Mouse (Mus musculus) layer of hippocampus, adult 2 months (tissue): Measurements from ENCODE around the gene Ten1. TPM values are rescaled to one million over a fixed set of nuclear protein-coding genes. Genes with fewer than 3 reads are reported as not detected.
A peak's percentile ranks its signal among the peaks of the same experiment; 100 is the strongest.

ENCODE experiments used
- DNase-seq, 2 experiments: peaks; one replicate each; pipeline ENCODE4 v3.0.0; 2022; ENCODE audit warnings: low spot score in 2 of 2
- H3K27ac ChIP-seq: fragments of 200-600 bp; 2 replicates; pipeline ENCODE4 v1.8.1; 2022
- H3K4me3 ChIP-seq: fragments of 200-600 bp; 2 replicates; pipeline ENCODE4 v1.8.1; 2022; ENCODE audit warnings: mild to moderate bottlenecking
- CTCF ChIP-seq: fragments of 200-600 bp; conservative IDR thresholded peaks from 2 replicates; pipeline ENCODE4 v1.8.1; 2022; ENCODE audit warnings: antibody characterized with exemption, mild to moderate bottlenecking, moderate library complexity
- long read RNA-seq, 2 experiments: library from polyadenylated mRNA; stranded (forward); transcript quantifications; one replicate each; pipeline ENCODE4 v2.0.0; 2021; ENCODE audit warnings: borderline mapping rate in 2 of 2
- total RNA-seq, 2 experiments: library from RNA; stranded (reverse); gene quantifications; 2 replicates each; pipeline ENCODE4 v1.2.3; 2021

Ten1 gene
- 10 to 100 TPM; 39.6 to 40.1 TPM for total RNA-seq
- long read RNA-seq, experiment 1, transcript Ten1-201 (4 exons, 902 nt), result major isoform, 15 of 15 reads
- long read RNA-seq, experiment 1, partial matches to known transcripts, result 0 of 15 reads
- long read RNA-seq, experiment 1, other reads (novel, unspliced or antisense), result 0 of 15 reads
- long read RNA-seq, experiment 2, transcript Ten1-201 (4 exons, 902 nt), result major isoform, 14 of 20 reads
- long read RNA-seq, experiment 2, partial matches to known transcripts, result 3 of 20 reads
- long read RNA-seq, experiment 2, other reads (novel, unspliced or antisense), result 2 of 20 reads

DNA sequence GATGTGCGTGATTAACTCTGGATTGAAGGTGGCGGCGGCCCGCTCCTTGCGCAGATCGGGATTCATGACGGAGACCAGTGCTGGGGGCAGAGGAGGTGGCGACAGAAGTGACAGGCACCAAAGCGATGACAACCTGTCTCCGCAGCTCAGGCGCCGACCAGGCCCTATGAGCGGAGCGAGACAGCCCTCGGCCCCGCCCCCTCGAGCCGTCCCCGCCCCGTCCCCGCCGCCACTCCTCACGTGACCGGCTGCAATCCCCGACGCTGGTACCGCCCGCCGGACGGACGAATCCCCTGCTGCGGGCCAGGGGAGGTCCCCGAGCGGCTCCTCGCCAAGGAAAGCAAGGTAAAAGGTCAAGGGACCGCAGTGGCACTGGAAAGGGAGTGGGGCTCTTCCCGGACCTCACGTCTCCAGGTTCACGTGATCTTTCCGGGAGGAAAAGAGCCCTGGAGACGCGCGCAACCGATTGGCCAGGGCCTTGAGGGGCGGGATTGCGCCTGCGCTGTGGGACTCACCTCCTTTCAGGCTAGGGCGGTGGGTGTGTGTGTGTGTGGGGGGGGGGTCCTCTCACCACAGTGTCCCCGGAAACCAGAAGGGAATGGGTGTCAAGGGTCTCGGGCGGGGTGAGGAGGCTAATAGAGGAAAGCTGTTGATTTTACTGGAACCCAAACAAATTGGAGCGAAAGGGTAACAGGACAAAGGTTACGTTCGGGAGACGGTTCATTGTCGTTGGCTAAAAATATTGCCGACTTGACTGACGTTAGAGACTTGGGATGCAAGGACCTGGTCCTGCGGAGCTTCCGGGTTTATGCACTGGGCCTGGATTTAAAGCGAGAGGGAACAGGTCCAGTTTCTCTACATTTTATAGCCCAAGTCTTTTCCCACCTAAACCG lies at the start of gene Ten1, which contains the start of gene Acox1:
Ten1 (plus strand) TSS at position 217 of the 893 bp plus-strand sequence.
Acox1 (minus strand) TSS at position 407 of the 893 bp plus-strand sequence.
- Histone ChIP-seq H3K27ac (peak within 1 kb of the TSS; percentile 99), H3K4me3 (peak within 1 kb of the TSS; percentile 77)
- peak; percentile 96 for DNase-seq
- no peak for TF ChIP-seq CTCF

DNA sequence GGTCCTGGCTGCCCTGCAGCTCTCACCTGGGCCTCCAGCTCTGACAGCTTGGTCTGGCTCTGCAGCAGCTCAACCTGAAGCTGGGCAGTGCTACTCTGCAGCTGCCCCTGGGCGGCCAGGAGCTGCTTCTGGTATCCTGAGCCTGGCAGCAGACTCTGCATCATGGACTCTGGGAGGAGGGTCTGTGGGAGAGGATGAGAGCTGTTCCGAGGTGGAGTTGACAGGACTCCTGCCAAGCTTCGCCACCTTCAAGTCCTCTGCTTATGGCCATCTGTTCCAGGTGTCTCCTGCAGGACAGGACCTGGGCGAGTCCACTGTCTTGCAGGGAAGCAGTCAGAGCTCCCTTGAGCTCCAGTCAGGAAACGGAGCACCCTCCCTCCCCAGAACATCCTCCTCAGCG lies 49.3 kb upstream of the Ten1 start:
- no peak for TF ChIP-seq CTCF
- Histone ChIP-seq H3K27ac (peak overlapping the region; percentile 64), H3K4me3 (no peak overlapping the region)
- no peak for DNase-seq

DNA sequence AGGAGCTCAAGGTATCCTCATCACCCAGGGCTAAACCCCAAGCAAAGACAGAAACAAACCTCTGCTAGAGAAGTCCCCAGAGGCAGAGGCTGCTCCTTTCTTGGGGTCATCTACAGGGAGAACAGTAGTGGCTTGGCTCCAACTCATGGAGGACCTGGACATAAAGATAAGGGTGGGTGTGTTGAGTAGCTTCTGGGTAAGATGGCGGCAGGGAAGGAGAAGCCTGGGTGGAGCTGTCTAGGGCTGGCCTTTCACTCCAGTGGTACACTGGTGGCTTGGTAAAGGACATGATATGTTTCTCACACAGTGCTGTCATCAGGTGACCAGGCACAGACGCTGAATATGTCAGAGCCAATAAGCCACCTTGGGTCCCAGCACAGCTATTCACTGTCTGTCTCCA lies 47.7 kb upstream of the Ten1 start:
- TF ChIP-seq CTCF, result no peak
- H3K27ac ChIP-seq, result no peak overlapping the region
- H3K4me3 ChIP-seq, result no peak overlapping the region
- DNase-seq, result no peak

DNA sequence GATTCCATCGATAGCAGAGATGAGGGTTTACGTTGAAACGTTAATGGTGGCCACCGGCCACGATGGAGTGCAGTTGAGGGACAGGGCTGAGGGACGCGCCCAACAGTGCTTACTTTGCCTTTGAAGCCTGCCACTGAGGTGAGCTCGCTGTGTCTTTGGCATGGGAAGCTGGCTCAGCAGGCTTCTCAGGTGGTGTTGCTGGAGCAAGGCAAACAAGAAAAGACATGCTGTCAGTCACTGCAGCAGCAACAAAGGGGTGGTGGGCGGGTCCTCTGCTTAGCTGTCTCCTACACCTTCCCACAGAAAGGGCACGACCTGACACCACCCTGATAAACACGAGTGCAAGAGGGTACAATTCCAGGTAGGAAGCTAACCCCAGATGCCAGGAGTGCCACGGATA lies 37.3 kb upstream of the Ten1 start:
- H3K4me3 ChIP-seq, result no peak overlapping the region
- TF ChIP-seq CTCF, result no peak

DNA sequence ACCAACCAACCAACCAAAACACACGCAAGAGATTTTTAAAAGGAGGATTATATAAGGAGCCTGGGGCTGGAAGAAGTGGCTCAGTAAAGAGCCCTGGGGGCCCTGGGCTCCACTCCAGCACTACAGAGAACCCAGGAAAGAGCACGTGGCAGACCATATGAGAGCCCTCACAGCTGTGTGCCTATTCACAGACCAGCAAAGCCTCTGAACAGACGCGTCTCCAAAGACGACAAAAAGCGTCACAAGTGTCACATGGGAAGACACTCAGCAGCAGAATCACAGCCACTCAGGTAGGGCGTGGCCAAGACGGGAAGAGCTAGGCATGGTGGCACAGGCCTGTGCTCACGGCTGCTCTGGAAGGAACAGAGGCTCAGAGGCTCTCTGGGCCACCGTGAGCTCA lies 36.5 kb upstream of the Ten1 start:
- Histone ChIP-seq H3K27ac (peak overlapping the region; percentile 25; the same call in 1 of the 2 replicates), H3K4me3 (no peak overlapping the region)
- peak; percentile 42 to 69 for DNase-seq
- no peak for TF ChIP-seq CTCF

More for the DNA sequence above, 37.3 kb upstream of the Ten1 start:
- no peak for DNase-seq
- H3K27ac ChIP-seq, result 0 out of 2 replicates have a peak overlapping the region, but pooled peaks have one; percentile 23

DNA sequence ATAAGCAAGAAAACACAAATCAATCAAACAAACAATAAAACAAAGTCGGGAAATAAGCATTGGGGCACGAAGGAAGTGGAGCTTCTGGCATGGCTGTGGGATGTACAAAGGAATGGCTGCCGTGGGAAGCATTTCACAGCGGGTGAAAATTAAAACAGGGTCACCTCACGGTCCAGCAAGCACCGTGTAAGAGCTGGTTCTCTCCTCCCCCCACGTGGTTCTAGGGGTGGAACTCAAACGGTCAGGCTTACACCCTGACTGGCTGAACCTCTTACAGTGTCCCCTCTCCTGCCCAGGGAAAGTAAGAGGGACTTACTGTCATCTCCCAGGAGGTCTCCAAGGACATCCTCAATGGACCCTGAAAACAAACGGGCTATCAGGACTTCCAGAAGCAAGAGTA lies 35.7 kb upstream of the Ten1 start:
- no peak for TF ChIP-seq CTCF
- DNase-seq, result no peak
- Histone ChIP-seq H3K27ac (no peak overlapping the region), H3K4me3 (no peak overlapping the region)

DNA sequence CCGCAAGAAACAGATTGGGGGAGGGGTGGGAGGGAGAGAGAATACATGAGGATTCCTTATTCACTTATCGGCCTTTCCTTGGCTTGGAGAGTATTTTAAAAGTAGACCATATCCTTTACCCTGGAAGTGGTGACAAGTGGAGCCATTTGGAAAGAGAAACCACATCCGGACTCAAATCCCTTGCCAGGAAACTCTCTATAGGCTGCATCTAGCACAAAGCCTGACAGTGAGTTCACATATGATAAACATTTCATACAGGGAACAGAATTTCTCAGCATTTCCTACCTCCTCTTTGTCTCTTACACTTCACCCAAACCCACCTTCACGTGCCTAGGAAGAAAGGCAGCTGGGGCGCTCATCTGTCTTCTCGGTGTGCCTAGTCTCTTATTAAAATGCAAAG lies 31.4 kb upstream of the Ten1 start:
- TF ChIP-seq CTCF, result no peak
- no peak for DNase-seq
- H3K27ac ChIP-seq, result peak overlapping the region; percentile 91
- peak overlapping the region; percentile 91 for H3K4me3 ChIP-seq

DNA sequence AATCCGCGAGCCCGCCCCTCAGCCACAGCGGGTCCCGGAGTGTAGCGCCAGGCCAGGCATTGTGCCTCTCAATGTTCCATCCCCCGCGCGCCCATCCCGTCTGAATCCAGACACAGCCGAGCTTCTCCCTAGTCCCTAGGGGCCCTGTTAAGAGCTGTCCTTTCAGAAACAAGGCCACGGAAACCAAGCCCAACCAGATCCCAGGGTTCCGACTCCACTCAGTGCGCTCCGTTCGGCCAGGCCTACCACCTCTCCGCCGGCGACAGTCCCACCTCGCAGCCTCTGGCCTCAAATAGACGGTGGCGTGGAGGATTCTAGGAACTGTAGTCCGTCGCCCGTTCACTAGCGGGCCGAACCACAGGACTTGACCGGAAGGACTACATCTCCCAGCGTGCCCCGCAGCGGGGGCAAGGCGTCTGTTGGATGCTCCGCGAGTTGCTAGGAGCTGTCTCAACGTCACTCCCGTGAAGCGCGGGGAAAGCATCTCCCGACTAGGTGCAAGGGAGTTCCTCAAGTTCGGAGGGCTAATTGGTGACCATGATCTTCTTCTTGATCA lies 30.7 kb upstream of the Ten1 start, which contains the start of gene Fbf1:
Fbf1 (minus strand) TSS at position 283 of the 556 bp plus-strand sequence.
- Histone ChIP-seq H3K4me3 (peak within 1 kb of the TSS; percentile 91), H3K27ac (peak within 1 kb of the TSS; percentile 91)
- 0 out of 2 replicates have a peak, but pooled peaks have one; percentile 5 for TF ChIP-seq CTCF
- DNase-seq, result peak; percentile 97 to 99

DNA sequence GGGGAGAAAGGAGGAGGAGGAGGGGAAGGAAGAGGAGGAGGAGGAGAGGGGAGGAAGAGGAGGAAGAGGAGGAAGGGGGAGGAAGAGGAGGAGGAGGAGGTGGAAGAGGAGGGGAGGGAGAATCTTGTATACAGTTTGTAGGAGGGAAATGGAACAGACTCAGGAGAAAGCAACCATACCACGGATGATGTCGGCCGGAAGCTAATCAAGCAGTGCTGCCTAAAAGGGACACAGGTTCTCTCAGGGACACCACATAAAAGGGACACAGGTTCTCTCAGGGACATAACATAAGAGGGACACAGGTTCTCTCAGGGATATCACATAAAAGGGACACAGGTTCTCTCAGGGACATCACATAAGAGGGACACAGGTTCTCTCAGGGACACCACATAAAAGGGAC lies 29.4 kb upstream of the Ten1 start:
- no peak for TF ChIP-seq CTCF
- no peak for DNase-seq
- H3K4me3 ChIP-seq, result no peak overlapping the region
- no peak overlapping the region for H3K27ac ChIP-seq

DNA sequence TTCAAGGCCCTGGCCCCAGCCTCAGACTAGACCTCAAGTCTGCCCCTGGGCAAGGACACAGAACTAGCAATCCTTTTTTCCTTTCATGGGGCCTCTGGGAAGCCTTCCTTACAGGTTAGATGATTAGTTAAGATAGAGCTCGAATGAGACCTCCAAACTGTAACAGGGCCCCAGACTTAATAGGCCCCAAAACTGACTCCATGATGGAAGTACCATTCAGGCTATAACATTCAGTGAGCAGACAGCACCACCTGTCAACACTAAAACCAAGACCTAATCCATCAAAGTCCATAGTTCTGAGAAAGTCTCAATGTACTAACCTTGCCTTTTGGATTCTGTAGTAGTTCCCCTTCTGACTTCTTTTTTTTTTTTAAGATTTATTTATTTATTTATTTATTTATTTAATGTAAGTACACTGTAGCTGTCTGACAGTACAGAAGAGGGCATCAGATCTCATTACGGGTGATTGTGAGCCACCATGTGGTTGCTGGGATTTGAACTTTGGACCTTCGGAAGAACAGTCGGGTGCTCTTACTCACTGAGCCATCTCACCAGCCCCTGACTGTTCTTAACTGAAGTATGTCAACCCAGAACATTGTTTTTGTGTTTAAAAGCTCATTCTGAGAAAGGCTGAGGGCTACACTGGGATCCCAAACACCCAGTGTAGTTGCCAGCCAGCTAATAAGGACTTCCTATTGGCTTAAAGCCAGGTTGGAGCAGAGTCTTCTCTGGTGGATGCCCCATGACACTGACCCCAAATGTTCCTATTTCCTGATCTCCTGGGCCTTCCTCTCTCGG lies 28.5 kb upstream of the Ten1 start:
- no peak for DNase-seq
- H3K27ac ChIP-seq, result no peak overlapping the region
- TF ChIP-seq CTCF, result no peak
- no peak overlapping the region for H3K4me3 ChIP-seq

DNA sequence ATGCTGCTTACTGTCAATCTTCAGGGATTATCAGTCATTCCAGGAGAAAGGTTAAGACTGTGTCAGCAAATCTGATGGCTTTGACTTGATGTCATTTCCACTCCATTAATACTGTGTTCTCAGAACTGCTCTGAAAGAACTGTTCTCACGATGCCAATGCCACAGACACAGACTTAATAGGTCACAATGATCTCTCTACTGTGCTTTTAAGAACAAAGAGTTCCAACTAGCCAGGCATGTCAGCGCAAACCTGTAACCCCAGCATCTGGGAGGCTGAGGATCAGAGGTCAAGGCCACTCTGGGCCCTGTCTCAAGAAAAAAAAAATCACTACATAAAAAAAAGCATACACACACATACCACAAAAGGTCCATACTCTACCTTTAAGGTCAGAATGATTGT lies 26.7 kb upstream of the Ten1 start:
- Histone ChIP-seq H3K27ac (no peak overlapping the region), H3K4me3 (no peak overlapping the region)
- DNase-seq, result no peak
- no peak for TF ChIP-seq CTCF

DNA sequence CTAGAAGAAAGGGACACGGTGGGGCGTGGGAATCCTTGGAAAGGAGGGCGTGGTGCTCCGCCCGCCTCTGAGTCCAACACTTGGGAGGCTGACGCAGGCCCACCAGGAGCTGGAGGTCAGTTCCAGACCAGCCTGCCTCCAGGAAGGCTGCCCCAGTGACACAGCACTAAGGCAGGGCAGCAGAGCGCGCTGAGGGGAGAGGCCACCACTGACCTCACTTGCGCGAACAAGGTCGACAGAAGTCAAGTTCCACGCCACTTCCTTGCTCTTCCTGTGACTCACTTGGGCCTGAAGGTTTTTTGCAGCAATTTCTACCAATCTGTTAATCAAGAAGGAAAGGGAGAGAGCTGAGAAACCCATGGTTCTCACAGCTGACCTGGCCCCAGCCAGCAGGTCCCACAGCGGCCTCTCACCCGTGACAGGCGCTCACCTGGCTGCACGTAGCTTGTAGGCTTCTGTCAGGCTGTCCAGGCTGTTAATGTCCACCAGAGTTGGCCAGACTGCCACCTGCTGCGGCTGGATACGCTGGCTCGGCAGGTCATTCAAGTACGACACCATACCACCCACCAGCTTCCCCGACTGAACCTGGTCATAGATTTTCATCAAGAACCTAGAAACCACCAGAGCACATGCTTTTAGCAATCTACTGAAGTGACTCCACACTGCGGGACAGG lies 23.7 kb upstream of the Ten1 start:
- no peak overlapping the region for H3K27ac ChIP-seq
- no peak for DNase-seq
- TF ChIP-seq CTCF, result no peak
- no peak overlapping the region for H3K4me3 ChIP-seq
